Mouse (Mus musculus): ENCODE data around the gene Serpinb9g. TPM values are rescaled to one million over a fixed set of nuclear protein-coding genes. Genes with fewer than 3 reads are reported as not detected.

Serpinb9g gene
- polyA plus RNA-seq (2015; fragmentation: Illumina TruSeq; extraction: RNeasy Lipid Tissue Mini Kit (QIAGEN cat#74804); ENCODE audit: insufficient read depth, low replicate concordance) = not detected

GRCm38 (mm10) chr13:33484490-33484889, at the start of gene Serpinb9g:
TSS of gene Serpinb9g (plus strand) at chr13:33484790.

Other genes starting within 250 kb of the Serpinb9g start
- gene Serpinb9e, start 235.2 kb upstream of the Serpinb9g start, polyA plus RNA-seq (2015; fragmentation: Illumina TruSeq; extraction: RNeasy Lipid Tissue Mini Kit (QIAGEN cat#74804); ENCODE audit: insufficient read depth, low replicate concordance) = not detected
- not detected for gene Serpinb9f, start 160.7 kb upstream of the Serpinb9g start, polyA plus RNA-seq (2015; fragmentation: Illumina TruSeq; extraction: RNeasy Lipid Tissue Mini Kit (QIAGEN cat#74804); ENCODE audit: insufficient read depth, low replicate concordance)
- not detected for gene Gm11397, start 89.0 kb upstream of the Serpinb9g start, polyA plus RNA-seq (2015; fragmentation: Illumina TruSeq; extraction: RNeasy Lipid Tissue Mini Kit (QIAGEN cat#74804); ENCODE audit: insufficient read depth, low replicate concordance)
- gene Serpinb6d, start 176.6 kb downstream of the Serpinb9g start, polyA plus RNA-seq (2015; fragmentation: Illumina TruSeq; extraction: RNeasy Lipid Tissue Mini Kit (QIAGEN cat#74804); ENCODE audit: insufficient read depth, low replicate concordance) = not detected

Data from spleen, adult 10 weeks (tissue).